Mouse (Mus musculus): ENCODE measurements around the gene Olfr1377. TPM values are rescaled to one million over a fixed set of nuclear protein-coding genes. Genes with fewer than 3 reads are reported as not detected.

Olfr1377 gene
- total RNA-seq, 1 experiment = not detected

GRCm38 (mm10) chr11:50966230-50966629, 15.5 kb upstream of the Olfr1377 start, which contains the start of gene Olfr1378:
TSS of gene Olfr1378 (plus strand) at chr11:50966530.
- Histone ChIP-seq H3K36me3 (ENCODE audit: control insufficient read depth, insufficient read depth, low read length, poor library complexity, severe bottlenecking) (no peaks in the 10 kb centered on the region), H3K9ac (ENCODE audit: insufficient read depth, low read depth, low read length, poor library complexity, severe bottlenecking) (no peak within 1 kb of the TSS), H3K4me3 (ENCODE audit: insufficient read depth in 1 of 2, low read depth in 1 of 2, low read length in 2 of 2, poor library complexity in 1 of 2, severe bottlenecking in 1 of 2) (no peak within 1 kb of the TSS), H3K9me3 (ENCODE audit: control insufficient read depth, insufficient read depth, low read depth, low read length) (no peaks in the 10 kb centered on the region), H3K27ac (ENCODE audit: insufficient read depth, low read depth, low read length, poor library complexity, severe bottlenecking) (no peak within 1 kb of the TSS), H3K4me1 (ENCODE audit: control insufficient read depth in 2 of 2, insufficient read depth in 2 of 2, low read length in 2 of 2, poor library complexity in 1 of 2) (no peaks in the 10 kb centered on the region)
- TF ChIP-seq CHD2 (IDR thresholded peaks at IDR 0.05; ENCODE audit: low read depth, low read length) (no peak), HCFC1 (IDR thresholded peaks at IDR 0.05; ENCODE audit: borderline replicate concordance, insufficient read depth, low read length) (no peak), MAFK (IDR thresholded peaks at IDR 0.05; ENCODE audit: insufficient read depth, low read depth, low read length) (no peak), ZC3H11A (IDR thresholded peaks at IDR 0.05; ENCODE audit: borderline replicate concordance, low read depth, low read length) (no peak), ZNF384 (IDR thresholded peaks at IDR 0.05; ENCODE audit: low read depth, low read length) (no peak)
- in situ Hi-C loops (cut with MboI; ENCODE audit: low sequenced_read_pairs in 2 of 2, unreplicated experiment in 2 of 2) = no loop called here
- no peak for DNase-seq (ENCODE audit: low read depth, low spot score)

- peak; percentile 36 for DNase-seq (ENCODE audit: low read depth, low spot score)
- Histone ChIP-seq H3K4me1 (ENCODE audit: control insufficient read depth in 2 of 2, insufficient read depth in 2 of 2, low read length in 2 of 2, poor library complexity in 1 of 2) (no peaks in the 10 kb centered on the region), H3K27ac (ENCODE audit: insufficient read depth, low read depth, low read length, poor library complexity, severe bottlenecking) (no peak overlapping the region), H3K9ac (ENCODE audit: insufficient read depth, low read depth, low read length, poor library complexity, severe bottlenecking) (no peak overlapping the region), H3K36me3 (ENCODE audit: control insufficient read depth, insufficient read depth, low read length, poor library complexity, severe bottlenecking) (no peaks in the 10 kb centered on the region), H3K4me3 (ENCODE audit: insufficient read depth in 1 of 2, low read depth in 1 of 2, low read length in 2 of 2, poor library complexity in 1 of 2, severe bottlenecking in 1 of 2) (no peak overlapping the region), H3K9me3 (ENCODE audit: control insufficient read depth, insufficient read depth, low read depth, low read length) (no peaks in the 10 kb centered on the region)
- in situ Hi-C loops (cut with MboI; ENCODE audit: low sequenced_read_pairs in 2 of 2, unreplicated experiment in 2 of 2) = no loop called here
- TF ChIP-seq HCFC1 (IDR thresholded peaks at IDR 0.05; ENCODE audit: borderline replicate concordance, insufficient read depth, low read length) (no peak), CHD2 (IDR thresholded peaks at IDR 0.05; ENCODE audit: low read depth, low read length) (no peak), MAFK (IDR thresholded peaks at IDR 0.05; ENCODE audit: insufficient read depth, low read depth, low read length) (no peak), ZC3H11A (IDR thresholded peaks at IDR 0.05; ENCODE audit: borderline replicate concordance, low read depth, low read length) (no peak), ZNF384 (IDR thresholded peaks at IDR 0.05; ENCODE audit: low read depth, low read length) (no peak)
Observed at GRCm38 (mm10) chr11:50977216-50977615, 4.6 kb upstream of the Olfr1377 start.

GRCm38 (mm10) chr11:51003296-51003695, 21.5 kb downstream of the Olfr1377 start, which contains the start of gene Olfr51:
TSS of gene Olfr51 (plus strand) at chr11:51003596.
- Histone ChIP-seq H3K9ac (ENCODE audit: insufficient read depth, low read depth, low read length, poor library complexity, severe bottlenecking) (no peak within 1 kb of the TSS), H3K27ac (ENCODE audit: insufficient read depth, low read depth, low read length, poor library complexity, severe bottlenecking) (no peak within 1 kb of the TSS), H3K4me3 (ENCODE audit: insufficient read depth in 1 of 2, low read depth in 1 of 2, low read length in 2 of 2, poor library complexity in 1 of 2, severe bottlenecking in 1 of 2) (no peak within 1 kb of the TSS), H3K9me3 (ENCODE audit: control insufficient read depth, insufficient read depth, low read depth, low read length) (no peaks in the 10 kb centered on the region), H3K36me3 (ENCODE audit: control insufficient read depth, insufficient read depth, low read length, poor library complexity, severe bottlenecking) (no peaks in the 10 kb centered on the region), H3K4me1 (ENCODE audit: control insufficient read depth in 2 of 2, insufficient read depth in 2 of 2, low read length in 2 of 2, poor library complexity in 1 of 2) (no peaks in the 10 kb centered on the region)
- in situ Hi-C loops (cut with MboI; ENCODE audit: low sequenced_read_pairs in 2 of 2, unreplicated experiment in 2 of 2) = no loop called here
- no peak for DNase-seq (ENCODE audit: low read depth, low spot score)
- TF ChIP-seq ZC3H11A (IDR thresholded peaks at IDR 0.05; ENCODE audit: borderline replicate concordance, low read depth, low read length) (no peak), CHD2 (IDR thresholded peaks at IDR 0.05; ENCODE audit: low read depth, low read length) (no peak), HCFC1 (IDR thresholded peaks at IDR 0.05; ENCODE audit: borderline replicate concordance, insufficient read depth, low read length) (no peak)

GRCm38 (mm10) chr11:51011821-51012220, 30.1 kb downstream of the Olfr1377 start:
- no peaks in the 10 kb centered on the region for H3K36me3 ChIP-seq (ENCODE audit: control insufficient read depth, insufficient read depth, low read length, poor library complexity, severe bottlenecking)
- no peak for DNase-seq (ENCODE audit: low read depth, low spot score)
- in situ Hi-C loops (cut with MboI; ENCODE audit: low sequenced_read_pairs in 2 of 2, unreplicated experiment in 2 of 2) = no loop called here
- no peak overlapping the region for H3K4me3 ChIP-seq (ENCODE audit: insufficient read depth in 1 of 2, low read depth in 1 of 2, low read length in 2 of 2, poor library complexity in 1 of 2, severe bottlenecking in 1 of 2)
- H3K4me1 ChIP-seq (ENCODE audit: control insufficient read depth in 2 of 2, insufficient read depth in 2 of 2, low read length in 2 of 2, poor library complexity in 1 of 2) = peaks cover 0 to 4% of the 10 kb centered on the region in 2 experiments; a peak in 1 of 4 replicates
- H3K9me3 ChIP-seq (ENCODE audit: control insufficient read depth, insufficient read depth, low read depth, low read length) = no peaks in the 10 kb centered on the region
- no peak overlapping the region for H3K27ac ChIP-seq (ENCODE audit: insufficient read depth, low read depth, low read length, poor library complexity, severe bottlenecking)
- TF ChIP-seq CHD2 (IDR thresholded peaks at IDR 0.05; ENCODE audit: low read depth, low read length) (no peak), MAFK (IDR thresholded peaks at IDR 0.05; ENCODE audit: insufficient read depth, low read depth, low read length) (no peak)
- no peak overlapping the region for H3K9ac ChIP-seq (ENCODE audit: insufficient read depth, low read depth, low read length, poor library complexity, severe bottlenecking)

DNA sequence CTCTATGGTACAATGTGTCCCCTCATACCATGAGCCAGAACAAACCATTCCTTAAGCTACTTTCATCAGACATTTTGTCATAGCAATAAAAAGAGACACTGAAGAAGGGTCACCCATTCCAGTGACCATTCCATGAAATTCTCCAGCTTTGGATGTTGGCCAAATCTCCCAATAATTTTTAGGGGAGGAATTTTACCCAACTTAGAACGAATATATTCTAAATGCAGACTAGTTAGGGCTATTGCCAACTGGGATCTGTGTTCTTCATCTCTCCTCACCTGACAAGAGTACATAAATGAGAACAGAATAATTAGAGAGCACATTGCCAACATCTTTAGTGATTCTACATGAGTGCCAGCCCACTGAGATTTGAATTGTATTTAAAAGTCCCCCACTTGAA, 32.2 kb downstream of the Olfr1377 start, which contains the start of gene Olfr54:
Olfr54 (plus strand) TSS at position 301 of the 400 bp plus-strand sequence.
- DNase-seq (ENCODE audit: low read depth, low spot score) = no peak
- no peak within 1 kb of the TSS for H3K27ac ChIP-seq (ENCODE audit: insufficient read depth, low read depth, low read length, poor library complexity, severe bottlenecking)
- peaks cover 0 to 4% of the 10 kb centered on the region in 2 experiments; a peak in 1 of 4 replicates for H3K4me1 ChIP-seq (ENCODE audit: control insufficient read depth in 2 of 2, insufficient read depth in 2 of 2, low read length in 2 of 2, poor library complexity in 1 of 2)
- H3K4me3 ChIP-seq (ENCODE audit: insufficient read depth in 1 of 2, low read depth in 1 of 2, low read length in 2 of 2, poor library complexity in 1 of 2, severe bottlenecking in 1 of 2) = no peak within 1 kb of the TSS
- H3K9ac ChIP-seq (ENCODE audit: insufficient read depth, low read depth, low read length, poor library complexity, severe bottlenecking) = no peak within 1 kb of the TSS
- no peaks in the 10 kb centered on the region for H3K36me3 ChIP-seq (ENCODE audit: control insufficient read depth, insufficient read depth, low read length, poor library complexity, severe bottlenecking)
- H3K9me3 ChIP-seq (ENCODE audit: control insufficient read depth, insufficient read depth, low read depth, low read length) = no peaks in the 10 kb centered on the region
- TF ChIP-seq HCFC1 (IDR thresholded peaks at IDR 0.05; ENCODE audit: borderline replicate concordance, insufficient read depth, low read length) = no peak
- in situ Hi-C loops (cut with MboI; ENCODE audit: low sequenced_read_pairs in 2 of 2, unreplicated experiment in 2 of 2) = no loop called here

All from ES-E14 (cell line).